Mouse (Mus musculus): Measurements from ENCODE around the gene Sh3bp4. TPM values are rescaled to one million over a fixed set of nuclear protein-coding genes. Genes with fewer than 3 reads are reported as not detected.
A peak's percentile ranks its signal among the peaks of the same experiment; 100 is the strongest.

The Sh3bp4 gene
- polyA plus RNA-seq, 1 experiment from 2014 or later = 25.9 TPM

DNA sequence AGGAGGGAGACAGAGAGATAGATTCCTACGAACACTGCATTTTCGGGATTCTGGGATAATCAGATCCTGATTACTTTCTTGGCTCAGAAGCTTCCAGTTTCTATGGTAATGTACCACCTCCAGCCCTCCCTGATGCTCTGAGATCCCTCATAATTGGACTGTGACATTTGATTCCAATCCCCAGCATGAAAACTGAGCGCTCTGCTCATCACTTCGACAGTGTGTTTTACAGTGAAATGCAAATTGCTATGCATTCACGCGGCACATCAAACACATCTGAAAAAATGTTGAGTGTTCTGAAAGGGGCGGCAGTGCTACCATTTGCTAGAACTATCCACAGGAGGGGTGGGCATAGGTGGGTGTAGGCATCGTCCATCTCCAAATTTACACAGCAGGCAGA, 24.8 kb upstream of the Sh3bp4 start:
- DNase-seq (ENCODE audit: low spot score) = no peak
- Histone ChIP-seq H3K27ac (no peak overlapping the region), H3K4me3 (no peak overlapping the region), H3K27me3 (ENCODE audit: low read depth, poor library complexity, severe bottlenecking) (no peaks in the 10 kb centered on the region), H3K4me1 (peaks cover 17% of the 10 kb centered on the region), H3K9me3 (replicated peaks) (no peaks in the 10 kb centered on the region), H3K36me3 (no peaks in the 10 kb centered on the region)
- 93% methylated on average over 8 of the region's 8 CpGs for WGBS

DNA sequence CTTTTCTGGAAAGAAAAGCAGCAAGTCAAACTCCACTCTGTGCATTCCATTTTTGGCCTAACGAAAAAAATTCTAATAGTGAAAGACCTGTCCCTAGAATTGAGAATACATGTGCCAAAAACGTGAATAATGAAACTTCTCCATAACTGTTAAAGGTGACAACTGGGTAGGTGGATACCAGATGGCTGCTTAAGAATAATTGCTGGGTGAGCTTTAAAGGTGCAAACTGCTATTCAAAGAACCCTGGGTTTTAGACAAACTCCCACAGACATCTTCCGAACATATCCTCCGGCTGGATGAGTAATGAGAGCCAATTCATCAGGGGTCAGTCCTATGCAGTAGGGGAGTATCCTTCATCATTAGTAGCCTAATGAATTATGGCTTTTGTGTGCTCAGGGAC, 20.7 kb upstream of the Sh3bp4 start:
- Histone ChIP-seq H3K9me3 (replicated peaks) (no peaks in the 10 kb centered on the region), H3K4me3 (no peak overlapping the region), H3K27me3 (ENCODE audit: low read depth, poor library complexity, severe bottlenecking) (no peaks in the 10 kb centered on the region), H3K4me1 (no peaks in the 10 kb centered on the region), H3K36me3 (no peaks in the 10 kb centered on the region), H3K27ac (no peak overlapping the region)
- no peak for DNase-seq (ENCODE audit: low spot score)
- 89% methylated on average over 4 of the region's 4 CpGs for WGBS

DNA sequence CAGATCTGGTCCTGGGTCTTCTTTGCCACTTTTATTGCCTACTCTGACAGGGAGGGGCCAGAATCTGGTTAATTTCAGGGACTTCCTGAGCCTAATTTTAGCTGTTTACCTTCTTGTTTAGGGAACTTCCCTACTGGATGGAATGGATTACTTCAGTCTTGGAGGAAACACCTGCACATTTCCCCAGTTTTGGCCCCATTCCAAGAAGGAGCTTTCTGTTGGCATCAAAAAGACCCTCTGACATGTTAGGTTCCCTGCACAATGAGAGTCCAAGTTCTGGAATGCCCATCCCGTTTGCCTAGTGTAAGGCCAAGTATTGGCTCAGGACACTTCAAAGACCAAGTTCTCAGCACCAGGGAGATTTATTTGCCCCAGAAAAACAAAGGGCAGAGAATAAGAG, 14.0 kb upstream of the Sh3bp4 start:
- Histone ChIP-seq H3K36me3 (no peaks in the 10 kb centered on the region), H3K27me3 (ENCODE audit: low read depth, poor library complexity, severe bottlenecking) (no peaks in the 10 kb centered on the region), H3K27ac (no peak overlapping the region), H3K9me3 (replicated peaks) (no peaks in the 10 kb centered on the region; the same call in 1 of the 2 replicates), H3K4me1 (no peaks in the 10 kb centered on the region), H3K4me3 (no peak overlapping the region)
- no peak for DNase-seq (ENCODE audit: low spot score)
- WGBS = 71% methylated on average over 1 of the region's 1 CpGs

GRCm38 (mm10) chr1:89057430-89057829, 12.8 kb upstream of the Sh3bp4 start:
- H3K9me3 ChIP-seq (replicated peaks) = no peaks in the 10 kb centered on the region; the same call in 1 of the 2 replicates
- DNase-seq (ENCODE audit: low spot score) = no peak
- H3K4me3 ChIP-seq = no peak overlapping the region
- H3K36me3 ChIP-seq = no peaks in the 10 kb centered on the region
- no peaks in the 10 kb centered on the region for H3K27me3 ChIP-seq (ENCODE audit: low read depth, poor library complexity, severe bottlenecking)
- 78% methylated on average over 3 of the region's 3 CpGs for WGBS
- H3K4me1 ChIP-seq = no peaks in the 10 kb centered on the region
- no peak overlapping the region for H3K27ac ChIP-seq

DNA sequence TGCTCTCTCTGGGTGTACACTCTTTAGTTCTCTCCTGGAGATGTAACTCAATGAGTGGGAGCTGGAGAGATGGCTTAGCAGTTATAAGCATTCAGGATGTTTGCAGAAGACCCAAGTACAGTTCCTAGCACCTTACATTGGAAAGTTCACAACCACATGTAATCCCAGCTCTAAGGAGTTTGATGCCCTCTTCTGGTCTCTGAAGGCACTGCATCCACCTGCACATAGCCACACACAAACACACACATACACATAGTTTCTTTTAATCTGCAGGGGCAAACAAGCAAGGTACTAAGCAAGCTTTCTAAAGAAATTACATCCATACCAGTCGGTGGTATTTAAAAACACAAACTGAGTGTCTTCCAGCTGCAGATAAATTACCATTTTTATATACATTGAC, 12.2 kb upstream of the Sh3bp4 start:
- Histone ChIP-seq H3K9me3 (replicated peaks) (no peaks in the 10 kb centered on the region; the same call in 1 of the 2 replicates), H3K27ac (no peak overlapping the region), H3K4me1 (no peaks in the 10 kb centered on the region), H3K4me3 (no peak overlapping the region), H3K27me3 (ENCODE audit: low read depth, poor library complexity, severe bottlenecking) (no peaks in the 10 kb centered on the region), H3K36me3 (no peaks in the 10 kb centered on the region)
- 91% methylated on average over 1 of the region's 1 CpGs for WGBS
- DNase-seq (ENCODE audit: low spot score) = no peak

- DNase-seq (ENCODE audit: low spot score) = no peak
- Histone ChIP-seq H3K9me3 (replicated peaks) (no peaks in the 10 kb centered on the region; the same call in 1 of the 2 replicates), H3K27ac (no peak overlapping the region), H3K4me1 (no peaks in the 10 kb centered on the region), H3K4me3 (no peak overlapping the region), H3K27me3 (ENCODE audit: low read depth, poor library complexity, severe bottlenecking) (no peaks in the 10 kb centered on the region), H3K36me3 (no peaks in the 10 kb centered on the region)
- 90% methylated on average over 4 of the region's 4 CpGs for WGBS
Measured at GRCm38 (mm10) chr1:89062977-89063376, 7.2 kb upstream of the Sh3bp4 start.

DNA sequence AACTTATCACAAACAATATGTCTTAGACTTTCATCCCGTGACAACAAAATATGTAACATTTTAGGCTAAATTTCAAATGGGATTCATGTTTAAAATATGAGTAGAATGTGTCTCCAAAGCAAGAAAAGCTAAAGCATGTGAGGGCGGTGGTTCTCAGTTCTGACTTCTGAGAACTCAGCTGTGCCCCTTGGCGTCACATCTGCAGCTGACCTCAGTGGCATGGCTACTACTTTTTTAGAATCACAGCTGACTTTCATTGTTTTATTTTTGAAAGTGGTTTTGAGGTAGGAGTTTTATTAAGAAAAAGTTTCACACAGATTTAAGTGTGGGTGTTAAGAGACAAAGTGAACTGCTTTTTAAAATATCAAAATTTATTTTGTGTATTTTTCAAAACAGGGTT, 6.4 kb upstream of the Sh3bp4 start:
- Histone ChIP-seq H3K4me3 (no peak overlapping the region), H3K36me3 (no peaks in the 10 kb centered on the region), H3K27me3 (ENCODE audit: low read depth, poor library complexity, severe bottlenecking) (no peaks in the 10 kb centered on the region), H3K27ac (no peak overlapping the region), H3K9me3 (replicated peaks) (no peaks in the 10 kb centered on the region), H3K4me1 (peaks cover 3% of the 10 kb centered on the region)
- no peak for DNase-seq (ENCODE audit: low spot score)
- WGBS = 95% methylated on average over 3 of the region's 3 CpGs

GRCm38 (mm10) chr1:89068812-89069211, 1.4 kb upstream of the Sh3bp4 start:
- no peaks in the 10 kb centered on the region for H3K9me3 ChIP-seq (replicated peaks)
- peaks cover 36% of the 10 kb centered on the region for H3K4me1 ChIP-seq
- peaks cover 4% of the 10 kb centered on the region; the same call in 1 of the 2 replicates for H3K36me3 ChIP-seq
- no peak for DNase-seq (ENCODE audit: low spot score)
- H3K27me3 ChIP-seq (ENCODE audit: low read depth, poor library complexity, severe bottlenecking) = no peaks in the 10 kb centered on the region
- peak overlapping the region; percentile 92; the same call in 1 of the 2 replicates for H3K27ac ChIP-seq
- 70% methylated on average over 5 of the region's 5 CpGs for WGBS
- H3K4me3 ChIP-seq = no peak overlapping the region

GRCm38 (mm10) chr1:89069479-89070102, 624 bp upstream of the Sh3bp4 start:
- 2% methylated on average over 25 of the region's 25 CpGs for WGBS
- Histone ChIP-seq H3K36me3 (peaks cover 4% of the 10 kb centered on the region; the same call in 1 of the 2 replicates), H3K27ac (peak overlapping the region; percentile 92), H3K27me3 (ENCODE audit: low read depth, poor library complexity, severe bottlenecking) (no peaks in the 10 kb centered on the region), H3K9me3 (replicated peaks) (no peaks in the 10 kb centered on the region), H3K4me1 (peaks cover 36% of the 10 kb centered on the region), H3K4me3 (peak overlapping the region; percentile 76)
- DNase-seq (ENCODE audit: low spot score) = no peak

GRCm38 (mm10) chr1:89070871-89071361, 701 bp downstream of the Sh3bp4 start:
- peak overlapping the region; percentile 92 for H3K27ac ChIP-seq
- H3K4me3 ChIP-seq = peak overlapping the region; percentile 76
- WGBS = under 1% methylated on average over 28 of the region's 28 CpGs
- no peaks in the 10 kb centered on the region for H3K27me3 ChIP-seq (ENCODE audit: low read depth, poor library complexity, severe bottlenecking)
- H3K9me3 ChIP-seq (replicated peaks) = no peaks in the 10 kb centered on the region
- H3K4me1 ChIP-seq = peaks cover 42% of the 10 kb centered on the region
- peaks cover 4% of the 10 kb centered on the region; the same call in 1 of the 2 replicates for H3K36me3 ChIP-seq
- peak; percentile 78 for DNase-seq (ENCODE audit: low spot score)

- 2% methylated on average over 15 of the region's 15 CpGs for WGBS
- peak overlapping the region; percentile 92 for H3K27ac ChIP-seq
Measured at GRCm38 (mm10) chr1:89071371-89072142, 1.3 kb downstream of the Sh3bp4 start.

GRCm38 (mm10) chr1:89072143-89072990, 2.2 kb downstream of the Sh3bp4 start:
- peak; percentile 47 for DNase-seq (ENCODE audit: low spot score)
- H3K27me3 ChIP-seq (ENCODE audit: low read depth, poor library complexity, severe bottlenecking) = no peaks in the 10 kb centered on the region
- 11% methylated on average over 14 of the region's 14 CpGs for WGBS

More at GRCm38 (mm10) chr1:89071371-89072142, 1.3 kb downstream of the Sh3bp4 start:
- Histone ChIP-seq H3K9me3 (replicated peaks) (no peaks in the 10 kb centered on the region), H3K4me1 (peaks cover 42% of the 10 kb centered on the region), H3K27me3 (ENCODE audit: low read depth, poor library complexity, severe bottlenecking) (no peaks in the 10 kb centered on the region), H3K36me3 (peaks cover 4% of the 10 kb centered on the region; the same call in 1 of the 2 replicates), H3K4me3 (peak overlapping the region; percentile 76)
- DNase-seq (ENCODE audit: low spot score) = peak; percentile 43

More at GRCm38 (mm10) chr1:89072143-89072990, 2.2 kb downstream of the Sh3bp4 start:
- H3K27ac ChIP-seq = peak overlapping the region; percentile 92
- H3K9me3 ChIP-seq (replicated peaks) = no peaks in the 10 kb centered on the region
- peaks cover 4% of the 10 kb centered on the region; the same call in 1 of the 2 replicates for H3K36me3 ChIP-seq
- H3K4me3 ChIP-seq = peak overlapping the region; percentile 76
- peaks cover 42% of the 10 kb centered on the region for H3K4me1 ChIP-seq

Measured in limb, embryonic 10.5 days (tissue).